Mouse (Mus musculus) liver, embryonic 14.5 days (tissue): ENCODE measurements around the gene Ubl3.

Source experiments
- CTCF ChIP-seq: IDR thresholded peaks from 2 replicates; pipeline ENCODE4 v1.5.1; 2016; ENCODE audit warnings: antibody characterized with exemption, low read depth, control low read depth
- EP300 ChIP-seq: IDR thresholded peaks from 2 replicates; pipeline ENCODE4 v1.6.1; 2016; ENCODE audit warnings: antibody characterized with exemption, low read depth

DNA sequence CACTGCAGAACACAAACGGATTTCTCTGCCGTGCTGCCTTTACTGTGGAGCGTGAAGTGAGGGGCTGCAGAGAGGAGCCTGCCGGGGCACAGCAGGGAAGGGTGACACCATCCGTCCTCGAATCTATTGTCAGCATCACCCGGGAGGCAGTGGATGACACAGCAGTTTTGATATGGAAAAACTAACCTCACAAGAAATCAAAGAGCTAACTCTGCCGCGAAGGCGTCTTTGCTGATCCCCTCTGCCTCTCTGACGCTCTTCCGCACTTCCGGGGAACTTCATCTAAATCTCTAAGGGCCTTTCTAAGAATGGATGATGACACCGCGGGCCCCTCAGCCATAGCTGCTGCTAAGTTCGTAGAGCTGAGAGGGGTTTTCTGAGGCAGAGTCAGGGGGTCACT, 2.1 kb upstream of the Ubl3 start:
- TF ChIP-seq CTCF = no peak
- TF ChIP-seq EP300 = no peak
